Mouse (Mus musculus) CH12.LX (cell line): ENCODE measurements at regions not wholly inside any gene's neighbourhood (a gene's known extent, or its start where the extent isn't known, plus 50 kb on each side); places are given as distances from the start of the nearest gene placed in this dataset.

ENCODE experiments used
- DNase-seq: peaks from one replicate; pipeline ENCODE4 v3.0.0-alpha.2; 2013; ENCODE audit errors: extremely low read depth
- H3K27ac ChIP-seq: 2 replicates; pipeline ENCODE4 v1.5.1; 2012; ENCODE audit warnings: low read depth, mild to moderate bottlenecking, control low read depth, moderate library complexity; ENCODE audit not compliant: insufficient read depth
- H3K27me3 ChIP-seq: replicated peaks from 2 replicates; pipeline ENCODE3; 2012; ENCODE audit warnings: inconsistent platforms
- H3K36me3 ChIP-seq, 2 experiments: replicated peaks in 1 of 2; 2 replicates each; pipeline versions ENCODE3 to v1.6.1; 2012; ENCODE audit warnings: inconsistent platforms in 1 of 2, low read length in 1 of 2, mild to moderate bottlenecking in 1 of 2, mixed read lengths in 1 of 2, moderate library complexity in 1 of 2; ENCODE audit not compliant: control insufficient read depth in 1 of 2, insufficient read depth in 1 of 2
- H3K4me1 ChIP-seq, 2 experiments: 2 replicates each; pipeline ENCODE4 v1.6.1; 2012; ENCODE audit warnings: inconsistent platforms in 1 of 2, moderate library complexity in 1 of 2; ENCODE audit not compliant: insufficient read depth in 2 of 2, control insufficient read depth in 1 of 2
- H3K4me2 ChIP-seq: 2 replicates; pipeline ENCODE4 v1.6.1; 2012; ENCODE audit warnings: low read depth, mild to moderate bottlenecking, control low read depth; ENCODE audit not compliant: poor library complexity, insufficient read depth, severe bottlenecking
- H3K4me3 ChIP-seq, 3 experiments: fragments of 150-350 bp in 1 of 3; sonication (generic) in 1 of 3; replicated peaks in 1 of 3; 2 replicates each; pipeline versions ENCODE3 to v1.5.1; 2011 to 2012; ENCODE audit warnings: low read depth in 2 of 3, low read length in 2 of 3, mild to moderate bottlenecking in 2 of 3, moderate library complexity in 2 of 3, control low read depth in 1 of 3, improper control_type of control experiment in 1 of 3, inconsistent platforms in 1 of 3, mixed read lengths in 1 of 3; ENCODE audit not compliant: poor library complexity in 1 of 3
- H3K79me2 ChIP-seq: replicated peaks from 2 replicates; pipeline ENCODE4 v1.6.1; 2012; ENCODE audit warnings: mild to moderate bottlenecking, moderate library complexity; ENCODE audit not compliant: control insufficient read depth, poor library complexity, insufficient read depth, severe bottlenecking; ENCODE audit errors: extremely low read depth
- H3K9ac ChIP-seq: 2 replicates; pipeline ENCODE4 v1.6.1; 2012; ENCODE audit warnings: low read depth, mild to moderate bottlenecking, control low read depth, moderate library complexity; ENCODE audit not compliant: insufficient read depth
- H3K9me3 ChIP-seq: replicated peaks from 2 replicates; pipeline ENCODE3; 2012; ENCODE audit warnings: low read length, inconsistent platforms, mixed read lengths
- BHLHE40 ChIP-seq: IDR thresholded peaks from 2 replicates; pipeline ENCODE4 v1.6.1; 2011; ENCODE audit warnings: mild to moderate bottlenecking, low read depth, low read length, improper control_type of control experiment
- CHD1 ChIP-seq: IDR thresholded peaks from 2 replicates; pipeline ENCODE4 v1.6.1; 2012; ENCODE audit warnings: low read depth, low read length, improper control_type of control experiment, inconsistent platforms
- E2F4 ChIP-seq: IDR thresholded peaks from 2 replicates; pipeline ENCODE4 v1.6.1; 2011; ENCODE audit warnings: low read depth, low read length, improper control_type of control experiment; ENCODE audit not compliant: insufficient replicate concordance
- EP300 ChIP-seq: IDR thresholded peaks from 2 replicates; pipeline ENCODE4 v1.6.1; 2011; ENCODE audit warnings: low read length, improper control_type of control experiment
- GABPA ChIP-seq: IDR thresholded peaks from 2 replicates; pipeline ENCODE4 v1.6.1; 2012; ENCODE audit warnings: low read depth, low read length, improper control_type of control experiment, inconsistent platforms; ENCODE audit not compliant: insufficient replicate concordance
- JUN ChIP-seq: IDR thresholded peaks from 2 replicates; pipeline ENCODE4 v1.6.1; 2011; ENCODE audit warnings: low read depth, mild to moderate bottlenecking, low read length, improper control_type of control experiment, moderate library complexity; ENCODE audit not compliant: insufficient read depth
- KAT2A ChIP-seq: IDR thresholded peaks from 2 replicates; pipeline ENCODE4 v1.6.1; 2012; ENCODE audit warnings: low read length, improper control_type of control experiment, inconsistent platforms; ENCODE audit not compliant: insufficient replicate concordance
- MAZ ChIP-seq: IDR thresholded peaks from 2 replicates; pipeline ENCODE4 v1.6.1; 2012; ENCODE audit warnings: low read depth, mild to moderate bottlenecking, inconsistent platforms, low read length, improper control_type of control experiment, moderate library complexity
- MEF2A ChIP-seq: IDR thresholded peaks from 2 replicates; pipeline ENCODE4 v1.6.1; 2014; ENCODE audit warnings: low read depth, mild to moderate bottlenecking, inconsistent platforms, low read length, improper control_type of control experiment, borderline replicate concordance
- MXI1 ChIP-seq: IDR thresholded peaks from 2 replicates; pipeline ENCODE4 v1.6.1; 2011; ENCODE audit warnings: mild to moderate bottlenecking, low read depth, low read length, improper control_type of control experiment
- MYC ChIP-seq: IDR thresholded peaks from 2 replicates; pipeline ENCODE4 v1.6.1; 2011; ENCODE audit warnings: low read depth, mild to moderate bottlenecking, improper control_type of control experiment, low read length
- NELFE ChIP-seq: IDR thresholded peaks from 2 replicates; pipeline ENCODE4 v1.6.1; 2011; ENCODE audit warnings: low read depth, low read length, improper control_type of control experiment
- POLR2AphosphoS2 ChIP-seq: IDR thresholded peaks from 2 replicates; pipeline ENCODE4 v1.6.1; 2011; ENCODE audit warnings: low read depth, low read length, improper control_type of control experiment
- SIN3A ChIP-seq: IDR thresholded peaks from 2 replicates; pipeline ENCODE4 v1.6.1; 2012; ENCODE audit warnings: low read length, improper control_type of control experiment, inconsistent platforms
- TCF12 ChIP-seq: IDR thresholded peaks from 2 replicates; pipeline ENCODE4 v1.6.1; 2014; ENCODE audit warnings: low read depth, mild to moderate bottlenecking, inconsistent platforms, low read length, improper control_type of control experiment
- USF1 ChIP-seq: IDR thresholded peaks from 2 replicates; pipeline ENCODE4 v1.6.1; 2014; ENCODE audit warnings: low read depth, mild to moderate bottlenecking, inconsistent platforms, low read length, improper control_type of control experiment
- ZC3H11A ChIP-seq: IDR thresholded peaks from 2 replicates; pipeline ENCODE4 v1.6.1; 2012; ENCODE audit warnings: low read depth, mild to moderate bottlenecking, inconsistent platforms, low read length, improper control_type of control experiment
- ZMIZ1 ChIP-seq: IDR thresholded peaks from 2 replicates; pipeline ENCODE4 v1.6.1; 2012; ENCODE audit warnings: low read depth, mild to moderate bottlenecking, inconsistent platforms, low read length, improper control_type of control experiment
- dilution Hi-C: fragments of 300-500 bp; cut with MboI; formaldehyde crosslinking; loops from 2 replicates; pipeline ENCODE4 v1.14.3; 2020; ENCODE audit warnings: low sequenced_read_pairs; ENCODE audit not compliant: extremely low pct_unique_long_range_greater_than_20kb, extremely low pct_ligation_motif_present
- in situ Hi-C: fragments of 300-500 bp; cut with MboI; formaldehyde crosslinking; loops from 3 replicates; pipeline ENCODE4 v1.14.3; 2019; ENCODE audit warnings: low sequenced_read_pairs, low pct_ligation_motif_present, low pct_unique_long_range_greater_than_20kb, mixed read lengths

DNA sequence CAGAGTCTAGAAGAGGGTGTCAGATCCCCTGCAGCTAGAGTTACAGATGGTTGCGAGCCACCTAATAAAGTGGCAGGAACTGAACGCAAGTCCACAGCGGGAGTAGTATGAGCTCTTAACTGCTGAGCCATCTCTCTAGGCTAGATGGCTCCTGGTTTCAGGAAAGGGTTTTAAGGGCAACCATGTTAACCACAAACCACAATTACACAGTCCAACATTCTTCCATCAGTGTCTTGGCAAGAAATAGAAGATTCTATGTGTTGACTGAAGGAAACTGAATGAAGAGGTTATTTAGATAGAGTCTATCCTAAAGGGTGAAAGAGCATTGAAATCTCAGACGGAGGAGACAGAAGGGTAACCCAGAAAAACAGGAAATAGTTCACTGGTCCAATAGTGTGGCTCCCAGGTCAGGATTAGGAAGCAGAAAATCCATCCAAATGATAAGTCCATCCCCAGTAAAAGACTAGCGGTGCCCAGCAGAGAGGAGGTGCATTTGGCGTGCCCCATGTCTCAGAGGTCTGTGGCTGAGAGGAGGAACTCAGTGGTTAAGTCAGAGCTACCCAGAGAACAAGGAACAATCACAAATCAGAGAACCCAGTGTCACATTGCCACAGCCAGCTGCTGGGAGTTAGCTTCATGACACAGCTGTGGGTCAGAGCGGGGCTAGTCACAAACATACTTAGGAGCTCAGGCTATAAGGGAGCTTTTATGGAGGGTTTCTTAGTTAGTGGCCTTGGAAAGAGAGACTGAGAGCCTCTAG lies 147.3 kb downstream of the Gm12728 start:
- Histone ChIP-seq H3K27ac (no peak overlapping the region), H3K79me2 (no peaks in the 10 kb centered on the region), H3K4me3 (no peak overlapping the region), H3K36me3 (no peaks in the 10 kb centered on the region), H3K9ac (no peak overlapping the region), H3K9me3 (no peaks in the 10 kb centered on the region), H3K4me1 (no peaks in the 10 kb centered on the region), H3K4me2 (no peak overlapping the region), H3K27me3 (peaks cover 29% of the 10 kb centered on the region)
- dilution Hi-C loops: no loop called here
- in situ Hi-C loops: no loop called here
- no peak for DNase-seq
- TF ChIP-seq POLR2AphosphoS2 (no peak), BHLHE40 (no peak), TCF12 (no peak), GABPA (no peak), ZMIZ1 (no peak), MEF2A (no peak), JUN (no peak), ZC3H11A (no peak), USF1 (no peak)

- Histone ChIP-seq H3K9me3 (no peaks in the 10 kb centered on the region), H3K4me1 (no peaks in the 10 kb centered on the region), H3K4me3 (no peak overlapping the region), H3K4me2 (peak overlapping the region; percentile 63), H3K9ac (no peak overlapping the region), H3K27me3 (peaks cover 29% of the 10 kb centered on the region), H3K27ac (no peak overlapping the region), H3K79me2 (no peaks in the 10 kb centered on the region), H3K36me3 (no peaks in the 10 kb centered on the region)
- in situ Hi-C loops: no loop called here
- no peak for DNase-seq
- dilution Hi-C loops: no loop called here
- no peak for TF ChIP-seq E2F4
- TF ChIP-seq EP300: no peak
- TF ChIP-seq SIN3A: no peak
- no peak for TF ChIP-seq ZC3H11A
- no peak for TF ChIP-seq ZMIZ1
- no peak for TF ChIP-seq NELFE
- no peak for TF ChIP-seq GABPA
- no peak for TF ChIP-seq USF1
- TF ChIP-seq KAT2A: no peak
- TF ChIP-seq MAZ: no peak
- TF ChIP-seq MEF2A: no peak
- TF ChIP-seq MYC: no peak
- TF ChIP-seq MXI1: no peak
- TF ChIP-seq CHD1: no peak
Observed at GRCm38 (mm10) chr4:105937587-105937986, 147.9 kb downstream of the Gm12728 start.
